Mouse (Mus musculus): ENCODE measurements at regions not wholly inside any gene's neighbourhood (a gene's known extent, or its start where the extent isn't known, plus 50 kb on each side); places are given as distances from the start of the nearest gene placed in this dataset.

DNA sequence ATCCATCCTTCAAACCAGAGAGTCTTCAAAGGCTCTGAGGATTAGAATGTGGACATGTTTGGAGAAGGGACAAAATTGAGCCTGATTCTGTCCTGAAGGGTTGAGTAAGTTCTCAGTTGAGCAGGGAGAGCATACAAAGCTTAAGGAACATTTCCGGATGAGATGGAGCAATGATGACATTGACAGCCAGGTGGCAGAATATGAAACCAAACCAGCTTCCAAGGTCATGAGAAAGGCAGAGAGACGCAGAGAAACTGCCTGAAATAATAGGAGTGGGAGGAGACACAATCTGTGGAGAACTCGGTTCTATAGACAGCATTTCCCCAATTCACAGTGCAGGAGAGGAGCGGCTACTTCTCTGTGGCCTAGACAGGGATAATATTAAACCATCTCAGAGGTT is 176.0 kb downstream of the Brinp2 start:
- no peak for TF ChIP-seq CTCF (IDR thresholded peaks at IDR 0.05; ENCODE audit: low read depth, low read length)
- TF ChIP-seq POLR2A (IDR thresholded peaks at IDR 0.05; ENCODE audit: extremely low read depth, insufficient read depth, low read length) = no peak

Measured in liver, adult 2 months (tissue).